Mouse (Mus musculus) CD4-positive helper T cell, adult 2 months (primary cell): ENCODE data around the gene Rbp1.

ENCODE experiments used
- DNase-seq: peaks from one replicate; pipeline ENCODE4 v3.0.0-alpha.2; 2012; ENCODE audit warnings: low read depth, missing footprints, low spot score

Gene Rbp1

GRCm38 (mm10) chr9:98422656-98423055 is at the start of gene Rbp1:
Gene Rbp1 (plus strand): TSS chr9:98422961.
- no peak for DNase-seq

- DNase-seq: no peak
These were observed 49.4 kb upstream of the Rbp1 start for GRCm38 (mm10) chr9:98373358-98373757.

- no peak for DNase-seq
These were observed 47.9 kb upstream of the Rbp1 start for GRCm38 (mm10) chr9:98374897-98375296.

- no peak for DNase-seq
These were observed 47.2 kb upstream of the Rbp1 start for GRCm38 (mm10) chr9:98375329-98376170.

- no peak for DNase-seq
These were observed 43.0 kb upstream of the Rbp1 start for GRCm38 (mm10) chr9:98379736-98380135.

GRCm38 (mm10) chr9:98380593-98380992 is 42.2 kb upstream of the Rbp1 start:
- no peak for DNase-seq

- no peak for DNase-seq
These were observed 34.8 kb upstream of the Rbp1 start for GRCm38 (mm10) chr9:98387741-98388632.

GRCm38 (mm10) chr9:98388633-98388965 is 34.2 kb upstream of the Rbp1 start:
- DNase-seq: no peak

- no peak for DNase-seq
These were observed 29.3 kb upstream of the Rbp1 start for GRCm38 (mm10) chr9:98393496-98393895.

- DNase-seq: no peak
These were observed 25.6 kb upstream of the Rbp1 start for GRCm38 (mm10) chr9:98397211-98397610.

GRCm38 (mm10) chr9:98397866-98398265 is 24.9 kb upstream of the Rbp1 start:
- DNase-seq: no peak

- no peak for DNase-seq
These were observed 22.4 kb upstream of the Rbp1 start for GRCm38 (mm10) chr9:98400185-98400894.

- no peak for DNase-seq
These were observed 21.1 kb upstream of the Rbp1 start for GRCm38 (mm10) chr9:98401611-98402010.

GRCm38 (mm10) chr9:98407771-98408170 is 15.0 kb upstream of the Rbp1 start:
- no peak for DNase-seq

- DNase-seq: peak; percentile 28
These were observed 13.6 kb upstream of the Rbp1 start for GRCm38 (mm10) chr9:98409137-98409536.

- no peak for DNase-seq
These were observed 7.3 kb upstream of the Rbp1 start for GRCm38 (mm10) chr9:98415427-98415826.

- no peak for DNase-seq
These were observed 4.8 kb upstream of the Rbp1 start for GRCm38 (mm10) chr9:98417919-98418318.

GRCm38 (mm10) chr9:98418346-98418745 is 4.4 kb upstream of the Rbp1 start:
- no peak for DNase-seq

- no peak for DNase-seq
These were observed 2.1 kb upstream of the Rbp1 start for GRCm38 (mm10) chr9:98420666-98421065.

- no peak for DNase-seq
These were observed 858 bp upstream of the Rbp1 start for GRCm38 (mm10) chr9:98421903-98422302.

GRCm38 (mm10) chr9:98423691-98424090 is 930 bp downstream of the Rbp1 start:
- no peak for DNase-seq

- no peak for DNase-seq
These were observed 1.5 kb downstream of the Rbp1 start for GRCm38 (mm10) chr9:98424291-98424690.
